Mouse (Mus musculus) liver (tissue): Measurements from ENCODE around the gene Mmgt2.

Experiments used
- DNase-seq: peaks from one replicate; pipeline ENCODE4 v3.0.0-alpha.2; 2020; ENCODE audit warnings: mixed read lengths

Mmgt2 gene

GRCm38 (mm10) chr11:62648591-62649391, at the start of gene Mmgt2:
TSS of gene Mmgt2 (plus strand) at chr11:62648664.
- peak; percentile 95 for DNase-seq

GRCm38 (mm10) chr11:62601732-62602618, 46.5 kb upstream of the Mmgt2 start:
- DNase-seq = no peak

DNA sequence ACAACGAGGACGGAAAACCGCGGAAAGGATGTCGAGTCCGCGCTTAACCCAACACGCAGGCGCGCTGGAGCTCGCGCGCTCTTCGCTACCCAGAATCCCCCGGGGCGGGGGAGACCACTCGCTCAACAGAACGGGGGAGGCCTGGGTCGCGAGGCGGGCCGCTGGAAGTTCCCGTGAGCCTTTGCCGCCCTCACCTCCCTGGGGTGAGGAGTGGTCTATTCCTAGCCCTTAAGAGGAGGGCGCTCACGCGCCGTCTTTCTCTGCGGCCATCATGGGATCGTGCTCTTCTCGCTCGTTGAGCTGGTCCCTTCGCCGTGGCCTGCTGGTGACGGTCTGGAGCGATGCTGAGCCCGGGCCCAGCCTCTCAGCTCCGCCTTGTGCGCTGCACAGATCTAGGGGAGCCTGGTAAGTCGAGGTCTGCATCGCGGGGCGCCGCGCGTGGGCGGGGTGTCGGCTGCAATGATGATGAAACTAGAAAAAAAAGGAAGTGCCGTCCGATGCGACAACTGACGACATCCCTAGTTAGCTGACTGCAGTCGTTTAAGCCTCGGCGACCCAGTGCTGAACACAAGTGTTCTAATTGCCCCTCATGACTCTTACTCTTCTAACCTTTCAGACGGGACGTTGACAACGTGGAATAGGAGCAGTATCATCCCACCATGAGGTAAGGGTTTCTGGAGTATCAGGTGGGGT, 45.7 kb upstream of the Mmgt2 start:
- DNase-seq = peak; percentile 98

DNA sequence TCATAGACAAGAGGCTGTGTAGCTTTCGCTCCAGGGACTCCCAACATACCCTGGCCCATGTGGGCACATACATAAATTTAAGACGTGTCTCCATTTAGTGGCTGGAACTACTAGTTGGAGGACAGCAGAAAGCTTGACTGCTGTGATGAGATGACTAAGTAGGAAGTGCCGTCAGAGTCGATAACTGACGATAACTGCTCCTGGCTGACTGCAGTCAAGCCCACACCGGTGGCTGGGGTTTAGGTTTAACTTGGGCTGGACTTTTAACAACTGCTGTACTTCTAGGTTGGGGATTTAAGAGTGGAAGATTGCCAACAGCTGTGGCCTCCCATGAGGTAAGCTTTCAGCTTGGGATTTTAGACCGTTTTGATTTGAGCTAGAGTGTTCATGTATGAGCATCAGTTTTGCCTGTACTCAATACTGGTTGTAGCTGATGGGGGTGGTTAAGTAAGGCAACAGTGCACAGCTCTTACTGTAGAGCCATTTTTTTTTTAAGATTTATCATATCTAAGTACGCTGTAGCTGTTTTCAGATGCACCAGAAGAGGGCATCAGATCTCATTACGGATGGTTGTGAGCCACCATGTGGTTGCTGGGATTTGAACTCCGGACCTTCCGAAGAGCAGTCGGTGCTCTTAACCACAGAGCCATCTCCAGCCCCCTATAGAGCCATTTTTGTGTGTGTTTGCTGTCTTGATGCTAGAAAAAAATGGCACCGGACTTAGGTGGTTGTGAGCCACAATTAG, 45.0 kb upstream of the Mmgt2 start:
- DNase-seq = peak; percentile 50

DNA sequence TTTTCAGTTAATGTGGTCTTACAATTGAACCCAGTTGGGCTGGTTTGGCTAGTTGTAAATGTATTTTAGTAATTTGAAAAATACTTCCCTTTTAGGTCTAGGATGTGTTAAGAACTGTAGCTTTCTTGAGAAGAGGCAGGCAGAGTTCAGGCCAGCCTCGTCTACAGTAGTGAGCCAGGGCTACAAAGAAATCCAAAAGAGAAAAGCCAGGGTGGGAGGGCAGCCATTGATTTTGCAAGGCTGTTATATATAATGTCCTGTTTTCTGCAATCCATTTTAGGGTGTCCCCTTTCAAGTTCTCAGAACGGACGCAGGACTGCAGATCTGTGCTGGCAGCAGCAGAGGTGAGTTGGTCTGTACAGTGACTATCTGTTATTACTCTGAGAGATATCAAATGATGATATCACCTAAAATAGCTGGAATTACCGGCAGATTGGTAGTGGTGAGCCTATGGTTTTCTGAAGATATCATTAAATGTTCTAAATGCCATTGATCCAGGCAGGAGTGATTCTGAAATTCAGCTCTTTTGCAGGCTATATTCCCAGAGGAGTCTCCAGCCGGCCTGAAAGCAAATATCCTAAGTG, 44.2 kb upstream of the Mmgt2 start:
- DNase-seq = no peak

DNA sequence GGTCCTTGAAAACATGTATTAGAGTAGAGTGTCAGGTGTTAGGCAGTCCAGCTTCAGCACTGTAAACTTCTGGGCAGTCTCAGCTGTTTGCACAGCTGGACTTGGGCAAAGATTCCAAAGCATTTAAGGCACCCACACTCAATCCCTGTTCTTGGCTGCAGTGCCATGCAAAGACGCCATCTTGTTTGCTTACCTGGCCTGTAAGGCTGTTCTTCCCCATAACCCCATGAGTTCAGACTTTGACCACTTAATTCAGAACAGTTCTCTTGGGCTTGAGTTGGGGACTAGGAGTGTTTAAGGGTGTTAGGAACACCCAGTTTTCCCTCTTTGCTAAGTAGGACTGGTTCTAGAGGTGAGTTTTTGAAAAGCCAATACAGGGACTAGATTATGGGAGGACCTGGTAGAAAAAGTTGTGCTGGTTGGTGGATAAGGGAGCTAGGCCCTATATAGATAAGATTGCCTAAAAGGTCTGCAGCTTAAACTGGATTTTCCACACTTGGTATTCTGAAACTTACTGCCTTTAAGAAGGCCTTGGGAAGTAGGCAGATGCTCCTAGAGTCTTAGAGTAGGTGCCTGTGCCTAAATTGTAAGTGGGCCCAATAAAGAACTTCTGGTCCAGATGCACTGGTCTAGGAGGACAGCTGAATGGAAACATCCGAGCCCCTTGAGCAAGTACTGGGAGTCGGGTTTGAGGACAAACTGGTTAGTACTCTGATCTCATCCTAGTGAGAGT, 43.4 kb upstream of the Mmgt2 start:
- DNase-seq = no peak

DNA sequence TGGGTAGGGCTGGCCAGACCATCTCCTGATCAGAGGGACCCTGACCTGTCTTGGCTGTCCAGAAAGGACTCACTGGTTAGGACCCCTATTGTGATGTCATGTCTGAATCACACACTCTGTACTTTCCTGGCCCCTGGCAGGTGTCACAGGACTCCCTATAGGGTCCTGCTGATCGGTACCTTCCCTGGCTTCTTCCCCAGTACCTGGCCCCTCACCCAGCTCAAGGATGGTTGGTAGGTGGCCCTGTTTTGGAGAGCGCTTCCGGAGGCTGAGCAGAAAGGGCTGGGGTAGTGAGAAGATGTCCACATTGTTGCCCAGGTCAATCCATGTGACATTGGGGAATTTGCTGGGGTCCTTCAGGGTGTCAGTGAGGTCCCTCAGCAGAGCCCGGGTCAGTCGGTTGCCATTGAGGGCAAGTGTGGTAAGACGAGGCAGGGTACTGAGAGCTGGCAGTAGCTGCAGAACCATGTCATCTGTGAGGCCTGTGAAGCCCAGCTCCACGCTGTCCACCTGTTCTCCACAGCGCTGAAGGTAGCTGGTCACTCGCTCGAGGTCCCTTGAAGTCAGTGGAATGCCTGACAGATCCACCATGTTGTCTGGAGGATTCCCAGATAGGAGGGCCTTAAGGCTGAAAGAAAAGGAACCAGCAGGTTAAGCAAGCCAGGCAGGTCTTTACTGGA, 42.7 kb upstream of the Mmgt2 start:
- peak; percentile 40 for DNase-seq

GRCm38 (mm10) chr11:62606299-62607169, 41.9 kb upstream of the Mmgt2 start:
- DNase-seq = no peak

- DNase-seq = no peak
Measured at GRCm38 (mm10) chr11:62607170-62607951, 41.1 kb upstream of the Mmgt2 start.

- DNase-seq = no peak
Measured at GRCm38 (mm10) chr11:62607952-62608201, 40.6 kb upstream of the Mmgt2 start.

DNA sequence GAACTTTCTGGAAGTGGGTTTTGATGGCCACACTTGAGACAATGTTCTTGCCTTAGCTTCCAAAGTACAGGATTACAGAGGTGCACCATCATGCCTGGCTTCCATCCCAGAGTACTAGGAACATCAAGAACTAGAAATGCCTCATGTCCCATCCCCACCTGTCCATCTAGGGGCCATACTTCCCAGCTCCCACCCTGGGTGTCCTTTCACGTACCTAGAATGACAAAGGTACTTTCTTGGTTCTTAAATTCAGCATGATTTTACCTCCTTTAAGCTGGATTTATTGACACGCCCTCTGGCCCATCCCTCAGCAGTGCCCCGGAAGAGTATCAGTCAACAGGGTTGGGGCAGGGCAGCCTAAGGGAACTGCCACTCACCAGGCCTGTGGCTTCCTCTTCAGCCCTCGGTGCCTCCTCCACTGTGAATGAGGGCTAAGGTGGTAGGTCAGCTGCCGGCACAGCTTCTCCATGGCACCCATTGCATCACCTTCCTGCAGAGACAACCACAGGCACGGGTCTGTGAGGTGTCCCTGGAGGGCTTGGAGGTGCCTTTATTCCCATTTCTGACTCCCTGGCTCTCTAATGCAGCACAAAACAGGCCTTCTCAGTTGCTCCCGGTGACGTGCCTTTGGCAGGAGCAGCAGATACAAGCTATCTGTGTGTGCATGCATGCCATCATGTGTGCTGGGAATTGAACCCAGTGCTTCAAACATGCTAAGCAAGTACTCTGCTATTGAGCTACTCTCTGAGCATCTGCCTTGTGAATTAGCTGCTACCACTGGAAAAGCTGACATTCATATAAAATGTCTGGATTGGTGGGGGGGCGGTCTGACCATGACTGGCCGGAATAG, 39.4 kb upstream of the Mmgt2 start:
- DNase-seq = peak; percentile 32

GRCm38 (mm10) chr11:62610304-62610703, 38.2 kb upstream of the Mmgt2 start:
- no peak for DNase-seq

- no peak for DNase-seq
Measured at GRCm38 (mm10) chr11:62612604-62613003, 35.9 kb upstream of the Mmgt2 start.

DNA sequence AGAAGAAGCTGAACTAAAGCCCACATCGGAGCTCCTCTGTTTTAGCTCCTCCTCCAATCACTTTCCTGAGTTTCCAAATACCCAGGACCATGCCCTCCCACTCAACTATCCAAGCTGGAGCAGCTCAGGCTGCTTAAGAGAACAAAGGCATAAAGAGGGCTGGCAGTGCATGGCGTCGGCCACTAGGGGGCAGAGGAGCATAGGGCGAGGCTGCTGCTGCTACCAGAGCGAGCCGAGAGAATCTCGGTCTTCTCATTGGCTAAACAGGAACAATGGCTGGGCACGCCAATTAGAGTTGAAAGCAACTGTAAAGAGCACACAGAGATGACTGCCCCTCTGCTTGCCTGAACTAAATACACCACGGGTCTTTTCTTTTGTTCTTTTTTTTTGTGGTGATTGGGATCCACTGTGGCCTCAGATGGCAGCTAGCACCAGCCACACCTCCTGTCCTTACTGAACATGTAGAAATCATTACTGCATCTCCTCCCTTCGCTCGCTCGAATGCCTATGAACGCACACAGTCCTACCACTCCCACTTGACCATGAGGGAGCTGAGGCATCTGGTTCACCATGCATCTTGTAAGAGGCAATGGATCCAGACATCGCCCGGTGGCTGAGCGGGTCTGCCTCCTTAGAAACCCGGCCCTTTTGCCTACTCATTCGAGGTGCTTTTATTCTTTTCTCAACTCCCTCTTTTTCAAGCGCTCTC, 34.7 kb upstream of the Mmgt2 start:
- DNase-seq = peak; percentile 88

DNA sequence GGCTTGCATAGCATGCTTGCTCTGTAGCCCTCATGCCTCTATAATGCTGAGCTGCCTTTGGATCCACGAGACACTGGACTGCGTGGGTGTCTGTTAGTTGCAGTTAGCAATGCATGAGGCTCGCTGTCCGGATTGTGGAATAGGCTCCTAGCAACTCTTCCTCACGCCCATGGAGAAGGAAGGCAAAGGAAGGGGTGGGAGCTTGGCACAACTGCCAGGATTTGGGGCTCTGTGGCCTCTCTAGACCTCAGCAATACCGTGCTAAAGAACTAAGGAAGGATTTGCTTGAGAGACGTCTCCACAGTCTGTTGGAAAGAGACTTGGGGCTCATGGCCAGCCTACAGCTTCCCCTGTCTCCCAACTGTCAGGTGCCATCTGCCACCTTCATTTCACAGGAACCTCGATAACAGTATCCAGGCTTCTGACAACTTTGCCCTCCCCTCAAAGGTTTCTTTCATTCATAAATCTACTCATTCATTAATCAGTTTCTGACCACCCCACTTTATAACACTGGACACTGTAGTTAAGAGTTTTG, 33.5 kb upstream of the Mmgt2 start:
- no peak for DNase-seq

DNA sequence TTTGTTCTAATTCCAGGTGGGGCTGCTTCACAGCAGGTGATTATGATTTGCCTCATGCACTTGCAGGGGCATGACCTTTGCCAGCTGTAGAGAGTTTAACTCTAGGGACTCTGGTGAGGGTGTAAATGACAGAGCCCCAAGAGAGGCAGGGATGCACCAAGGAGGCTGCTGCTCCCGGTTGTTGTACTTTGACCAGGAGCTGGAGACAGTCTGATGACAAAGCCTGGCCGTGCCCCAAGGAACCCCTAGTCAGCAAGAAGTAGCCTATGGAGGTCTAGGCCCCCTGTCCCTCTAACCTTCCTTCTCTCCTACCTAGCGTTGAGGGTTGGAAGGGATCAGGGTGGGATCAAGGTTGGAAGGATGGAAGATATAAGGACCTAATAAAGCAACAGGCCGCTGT, 33.0 kb upstream of the Mmgt2 start:
- DNase-seq = no peak

- no peak for DNase-seq
Measured at GRCm38 (mm10) chr11:62621079-62621478, 27.4 kb upstream of the Mmgt2 start.
